Mouse (Mus musculus) CH12.LX (cell line): ENCODE measurements around the gene Vmn2r19. TPM values are rescaled to one million over a fixed set of nuclear protein-coding genes. Genes with fewer than 3 reads are reported as not detected.
"Not testable (repeated sequence)": the region's sequence is repeated elsewhere in the genome, so short reads cannot be mapped to it uniquely, and the experiment has no call there.

Source experiments
- DNase-seq: peaks from one replicate; pipeline ENCODE4 v3.0.0-alpha.2; 2013; ENCODE audit errors: extremely low read depth
- H3K27ac ChIP-seq: 2 replicates; pipeline ENCODE4 v1.5.1; 2012; ENCODE audit warnings: low read depth, mild to moderate bottlenecking, control low read depth, moderate library complexity; ENCODE audit not compliant: insufficient read depth
- H3K27me3 ChIP-seq: replicated peaks from 2 replicates; pipeline ENCODE3; 2012; ENCODE audit warnings: inconsistent platforms
- H3K36me3 ChIP-seq, 2 experiments: replicated peaks in 1 of 2; 2 replicates each; pipeline versions ENCODE3 to v1.6.1; 2012; ENCODE audit warnings: inconsistent platforms in 1 of 2, low read length in 1 of 2, mild to moderate bottlenecking in 1 of 2, mixed read lengths in 1 of 2, moderate library complexity in 1 of 2; ENCODE audit not compliant: control insufficient read depth in 1 of 2, insufficient read depth in 1 of 2
- H3K4me1 ChIP-seq, 2 experiments: 2 replicates each; pipeline ENCODE4 v1.6.1; 2012; ENCODE audit warnings: inconsistent platforms in 1 of 2, moderate library complexity in 1 of 2; ENCODE audit not compliant: insufficient read depth in 2 of 2, control insufficient read depth in 1 of 2
- H3K4me2 ChIP-seq: 2 replicates; pipeline ENCODE4 v1.6.1; 2012; ENCODE audit warnings: low read depth, mild to moderate bottlenecking, control low read depth; ENCODE audit not compliant: poor library complexity, insufficient read depth, severe bottlenecking
- H3K4me3 ChIP-seq, 3 experiments: fragments of 150-350 bp in 1 of 3; sonication (generic) in 1 of 3; replicated peaks in 1 of 3; 2 replicates each; pipeline versions ENCODE3 to v1.5.1; 2011 to 2012; ENCODE audit warnings: low read depth in 2 of 3, low read length in 2 of 3, mild to moderate bottlenecking in 2 of 3, moderate library complexity in 2 of 3, control low read depth in 1 of 3, improper control_type of control experiment in 1 of 3, inconsistent platforms in 1 of 3, mixed read lengths in 1 of 3; ENCODE audit not compliant: poor library complexity in 1 of 3
- H3K79me2 ChIP-seq: replicated peaks from 2 replicates; pipeline ENCODE4 v1.6.1; 2012; ENCODE audit warnings: mild to moderate bottlenecking, moderate library complexity; ENCODE audit not compliant: control insufficient read depth, poor library complexity, insufficient read depth, severe bottlenecking; ENCODE audit errors: extremely low read depth
- H3K9ac ChIP-seq: 2 replicates; pipeline ENCODE4 v1.6.1; 2012; ENCODE audit warnings: low read depth, mild to moderate bottlenecking, control low read depth, moderate library complexity; ENCODE audit not compliant: insufficient read depth
- H3K9me3 ChIP-seq: replicated peaks from 2 replicates; pipeline ENCODE3; 2012; ENCODE audit warnings: low read length, inconsistent platforms, mixed read lengths
- BHLHE40 ChIP-seq: IDR thresholded peaks from 2 replicates; pipeline ENCODE4 v1.6.1; 2011; ENCODE audit warnings: mild to moderate bottlenecking, low read depth, low read length, improper control_type of control experiment
- CHD1 ChIP-seq: IDR thresholded peaks from 2 replicates; pipeline ENCODE4 v1.6.1; 2012; ENCODE audit warnings: low read depth, low read length, improper control_type of control experiment, inconsistent platforms
- ETS1 ChIP-seq: conservative IDR thresholded peaks from 2 replicates; pipeline ENCODE4 v1.6.1; 2012; ENCODE audit warnings: low read depth, mild to moderate bottlenecking, inconsistent platforms, low read length, improper control_type of control experiment, moderate library complexity
- IRF4 ChIP-seq: IDR thresholded peaks from 2 replicates; pipeline ENCODE4 v1.6.1; 2014; ENCODE audit warnings: low read depth, mild to moderate bottlenecking, inconsistent platforms, low read length, improper control_type of control experiment
- MAZ ChIP-seq: IDR thresholded peaks from 2 replicates; pipeline ENCODE4 v1.6.1; 2012; ENCODE audit warnings: low read depth, mild to moderate bottlenecking, inconsistent platforms, low read length, improper control_type of control experiment, moderate library complexity
- MYC ChIP-seq: IDR thresholded peaks from 2 replicates; pipeline ENCODE4 v1.6.1; 2011; ENCODE audit warnings: low read depth, mild to moderate bottlenecking, improper control_type of control experiment, low read length
- NRF1 ChIP-seq: IDR thresholded peaks from 2 replicates; pipeline ENCODE4 v1.6.1; 2014; ENCODE audit warnings: low read depth, mild to moderate bottlenecking, inconsistent platforms, low read length, improper control_type of control experiment, moderate library complexity
- PAX5 ChIP-seq: IDR thresholded peaks from 2 replicates; pipeline ENCODE4 v1.6.1; 2012; ENCODE audit warnings: low read length, inconsistent platforms, mixed read lengths
- POLR2A ChIP-seq: IDR thresholded peaks from 2 replicates; pipeline ENCODE4 v1.6.1; 2011; ENCODE audit warnings: low read depth, mild to moderate bottlenecking, improper control_type of control experiment, low read length
- RCOR1 ChIP-seq: conservative IDR thresholded peaks from 2 replicates; pipeline ENCODE4 v1.6.1; 2012; ENCODE audit warnings: low read depth, mild to moderate bottlenecking, inconsistent platforms, low read length, improper control_type of control experiment
- SMC3 ChIP-seq: IDR thresholded peaks from 2 replicates; pipeline ENCODE4 v1.6.1; 2011; ENCODE audit warnings: low read depth, low read length, improper control_type of control experiment
- ZC3H11A ChIP-seq: IDR thresholded peaks from 2 replicates; pipeline ENCODE4 v1.6.1; 2012; ENCODE audit warnings: low read depth, mild to moderate bottlenecking, inconsistent platforms, low read length, improper control_type of control experiment
- dilution Hi-C: fragments of 300-500 bp; cut with MboI; formaldehyde crosslinking; loops from 2 replicates; pipeline ENCODE4 v1.14.3; 2020; ENCODE audit warnings: low sequenced_read_pairs; ENCODE audit not compliant: extremely low pct_unique_long_range_greater_than_20kb, extremely low pct_ligation_motif_present
- in situ Hi-C: fragments of 300-500 bp; cut with MboI; formaldehyde crosslinking; loops from 3 replicates; pipeline ENCODE4 v1.14.3; 2019; ENCODE audit warnings: low sequenced_read_pairs, low pct_ligation_motif_present, low pct_unique_long_range_greater_than_20kb, mixed read lengths
- polyA plus RNA-seq: library from polyadenylated mRNA; unstranded; fragments of >175 nt; gene quantifications from 2 replicates; pipeline ENCODE4 v1.2.1, GENCODE M21; 2012; ENCODE audit warnings: low read depth; ENCODE audit not compliant: insufficient read length
- total RNA-seq, 2 experiments: library from RNA; depleted of rRNA; stranded (reverse); fragments of 300-350 nt in 1 of 2; fragments of >200 nt in 1 of 2; gene quantifications; 2 replicates each; pipeline ENCODE4 v1.2.3; 2012 to 2014

Vmn2r19 gene
- total and polyA plus RNA-seq, 3 experiments = not detected

- Histone ChIP-seq H3K4me2 (no peak overlapping the region), H3K27ac (no peak overlapping the region), H3K36me3 (no peaks in the 10 kb centered on the region), H3K9ac (no peak overlapping the region), H3K79me2 (no peaks in the 10 kb centered on the region), H3K9me3 (no peaks in the 10 kb centered on the region), H3K4me3 (no peak overlapping the region), H3K4me1 (no peaks in the 10 kb centered on the region), H3K27me3 (peaks cover 6% of the 10 kb centered on the region)
- no peak for DNase-seq
- TF ChIP-seq PAX5 (no peak), BHLHE40 (no peak), ETS1 (no peak), IRF4 (no peak), SMC3 (no peak), MAZ (no peak), NRF1 (no peak), POLR2A (no peak), MYC (no peak), RCOR1 (no peak)
- dilution Hi-C loops = no loop called here
- in situ Hi-C loops = no loop called here
Observed at GRCm38 (mm10) chr6:123296687-123297086, 11.4 kb upstream of the Vmn2r19 start.

GRCm38 (mm10) chr6:123306315-123306714, 1.8 kb upstream of the Vmn2r19 start:
- not testable (repeated sequence) for H3K4me2 ChIP-seq

GRCm38 (mm10) chr6:123332503-123332902, 24.4 kb downstream of the Vmn2r19 start:
- H3K4me3 ChIP-seq = no peak overlapping the region
- H3K4me2 ChIP-seq = no peak overlapping the region
- no peak for TF ChIP-seq RCOR1
- TF ChIP-seq NRF1 = no peak
- TF ChIP-seq ZC3H11A = no peak
- TF ChIP-seq POLR2A = no peak
- TF ChIP-seq CHD1 = no peak
- TF ChIP-seq MAZ = no peak
- no peak overlapping the region for H3K27ac ChIP-seq
- no peaks in the 10 kb centered on the region for H3K36me3 ChIP-seq
- no peak for DNase-seq
- H3K4me1 ChIP-seq = no peaks in the 10 kb centered on the region
- dilution Hi-C loops (no loop called here), in situ Hi-C loops (no loop called here)
- no peak overlapping the region for H3K9ac ChIP-seq
- no peaks in the 10 kb centered on the region for H3K9me3 ChIP-seq
- H3K79me2 ChIP-seq = no peaks in the 10 kb centered on the region
- H3K27me3 ChIP-seq = peaks cover 47% of the 10 kb centered on the region

More at GRCm38 (mm10) chr6:123306315-123306714, 1.8 kb upstream of the Vmn2r19 start:
- H3K9ac ChIP-seq, H3K4me1 ChIP-seq, H3K36me3 ChIP-seq, H3K4me3 ChIP-seq, H3K9me3 ChIP-seq, in situ Hi-C loops, DNase-seq, dilution Hi-C loops, H3K27ac ChIP-seq, H3K79me2 ChIP-seq: not testable (repeated sequence)
- H3K27me3 ChIP-seq = peaks cover 21% of the 10 kb centered on the region
